Mouse (Mus musculus) kidney, postnatal 14 days (tissue): ENCODE measurements at regions not wholly inside any gene's neighbourhood (a gene's known extent, or its start where the extent isn't known, plus 50 kb on each side); places are given as distances from the start of the nearest gene placed in this dataset.

Experiments
- DNase-seq: peaks from one replicate; pipeline ENCODE4 v3.0.0; 2022; ENCODE audit warnings: mixed read lengths

DNA sequence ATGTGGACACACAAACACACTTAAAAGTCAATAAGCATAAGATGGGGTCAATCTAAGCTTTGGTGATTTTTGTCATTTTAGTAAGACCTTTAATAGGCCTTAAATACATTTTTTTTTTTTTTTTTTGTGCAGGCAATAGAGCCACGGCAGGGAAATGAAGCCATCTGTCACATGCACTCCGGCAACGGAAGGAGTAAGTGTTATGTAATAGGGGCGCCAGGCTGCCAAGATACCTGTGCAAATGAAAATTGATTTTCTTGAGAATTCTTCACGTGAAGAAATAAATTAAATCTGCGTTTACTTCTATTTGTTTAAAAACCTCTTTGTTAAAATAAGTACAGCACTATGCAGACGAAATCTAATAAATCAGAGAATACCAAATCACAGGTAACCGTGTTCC is 54.6 kb upstream of the Card11 start:
- no peak for DNase-seq

GRCm38 (mm10) chr5:141055596-141056343 is 55.4 kb upstream of the Card11 start:
- DNase-seq: no peak

GRCm38 (mm10) chr5:141058141-141058540 is 57.8 kb upstream of the Card11 start:
- DNase-seq: no peak

DNA sequence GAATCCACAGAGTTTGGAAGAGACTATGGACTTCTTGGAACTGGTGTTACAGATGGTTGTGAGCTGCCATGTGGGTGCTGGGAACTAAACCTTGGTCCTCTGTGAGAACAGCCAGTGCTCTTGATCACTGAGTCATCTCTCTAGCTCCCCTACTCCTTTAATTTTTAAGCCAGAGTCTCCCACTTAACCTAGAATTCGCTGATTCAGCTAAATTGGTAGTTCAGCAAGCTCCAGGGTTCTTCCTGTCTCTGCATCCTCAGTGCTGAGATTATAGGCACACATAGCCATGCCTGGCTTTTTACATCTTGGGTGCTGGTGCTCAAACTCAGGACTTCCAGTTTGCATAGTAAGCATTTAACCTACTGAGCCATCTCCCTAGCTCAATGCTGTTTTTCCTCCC is 58.5 kb upstream of the Card11 start:
- DNase-seq: no peak

DNA sequence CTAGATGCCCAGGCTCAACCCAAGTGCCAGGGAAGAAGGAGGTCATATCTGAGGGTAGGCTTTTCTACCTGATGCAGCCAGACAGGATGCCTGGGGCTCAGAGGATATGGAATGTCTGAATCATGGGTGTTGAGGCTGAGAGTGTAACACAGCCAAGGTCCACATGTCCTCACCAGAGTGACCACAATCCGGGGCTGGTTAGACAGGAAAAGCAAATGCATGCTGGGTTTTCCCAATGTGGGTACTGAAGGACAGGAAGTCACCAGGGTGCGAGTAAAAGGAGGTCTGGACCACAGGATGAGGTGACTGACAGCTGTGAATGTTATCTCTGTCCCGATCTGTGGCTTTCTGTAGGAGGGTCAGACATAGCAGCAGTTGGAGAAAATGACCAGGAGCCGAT is 61.8 kb upstream of the Card11 start:
- no peak for DNase-seq

GRCm38 (mm10) chr5:141067561-141067960 is 67.2 kb upstream of the Card11 start:
- no peak for DNase-seq

DNA sequence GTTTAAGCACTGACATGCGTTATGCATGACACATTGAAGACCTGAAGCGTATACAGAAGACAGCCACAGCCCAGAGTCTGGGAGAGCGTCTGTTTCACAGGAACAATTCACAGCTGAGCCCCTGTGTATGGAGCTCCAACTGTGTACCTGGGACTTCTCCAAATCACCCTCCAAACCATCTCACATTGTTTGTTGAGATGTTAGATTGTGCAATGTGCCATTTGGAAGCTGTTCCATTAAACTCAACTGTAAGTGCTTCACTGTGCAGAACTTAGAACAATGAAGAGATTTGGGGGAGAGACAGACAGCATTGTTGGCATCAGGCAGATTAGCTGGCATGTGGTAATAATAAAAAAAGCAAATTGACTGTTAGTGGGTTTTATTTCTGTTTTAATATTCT is 74.1 kb upstream of the Card11 start:
- DNase-seq: no peak

- DNase-seq: no peak
Measured at GRCm38 (mm10) chr5:141076158-141076557, 75.8 kb upstream of the Card11 start.

DNA sequence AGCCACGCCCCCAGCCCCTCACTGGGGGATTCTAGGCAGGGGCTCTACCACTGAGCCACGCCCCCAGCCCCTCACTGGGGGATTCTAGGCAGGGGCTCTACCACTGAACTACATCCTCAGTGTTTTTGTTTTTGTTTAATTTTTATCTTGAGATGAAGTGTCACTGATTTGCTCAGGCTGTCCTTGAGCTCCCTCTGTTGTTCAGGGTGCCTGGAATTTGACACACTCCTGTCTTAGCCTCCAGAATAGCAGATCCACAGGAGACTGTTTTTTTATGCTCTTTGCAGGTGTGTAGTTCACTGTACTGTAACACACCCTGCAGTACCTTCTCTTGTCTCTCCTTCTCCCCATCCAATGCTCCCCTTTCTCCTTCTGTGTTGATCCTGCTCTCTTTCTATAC is 76.6 kb upstream of the Card11 start:
- DNase-seq: no peak

GRCm38 (mm10) chr5:141080896-141081295 is 80.5 kb upstream of the Card11 start:
- no peak for DNase-seq

- DNase-seq: no peak
Measured at GRCm38 (mm10) chr5:141084056-141084730, 83.8 kb upstream of the Card11 start.

GRCm38 (mm10) chr5:141084746-141085145 is 84.4 kb upstream of the Card11 start:
- no peak for DNase-seq

DNA sequence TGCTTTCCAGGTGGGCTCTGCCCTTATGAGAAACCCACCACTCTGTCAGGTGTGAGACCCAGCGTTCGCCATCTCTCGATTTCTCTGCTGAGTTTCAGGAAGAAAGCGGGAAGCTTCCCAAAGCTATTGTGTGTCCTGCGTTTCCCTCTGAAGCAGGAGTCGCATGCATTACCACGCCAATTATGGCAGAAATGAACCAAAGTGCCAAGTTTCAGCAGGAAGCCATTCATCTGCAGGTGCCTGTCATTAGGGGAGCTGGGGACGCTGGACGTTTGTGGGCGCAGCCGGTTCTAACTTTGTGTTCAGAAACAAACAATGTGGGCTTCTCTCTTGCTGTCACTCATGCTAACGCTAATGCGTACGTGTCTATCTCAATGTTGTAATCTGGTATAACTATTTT is 91.3 kb upstream of the Card11 start:
- DNase-seq: no peak

DNA sequence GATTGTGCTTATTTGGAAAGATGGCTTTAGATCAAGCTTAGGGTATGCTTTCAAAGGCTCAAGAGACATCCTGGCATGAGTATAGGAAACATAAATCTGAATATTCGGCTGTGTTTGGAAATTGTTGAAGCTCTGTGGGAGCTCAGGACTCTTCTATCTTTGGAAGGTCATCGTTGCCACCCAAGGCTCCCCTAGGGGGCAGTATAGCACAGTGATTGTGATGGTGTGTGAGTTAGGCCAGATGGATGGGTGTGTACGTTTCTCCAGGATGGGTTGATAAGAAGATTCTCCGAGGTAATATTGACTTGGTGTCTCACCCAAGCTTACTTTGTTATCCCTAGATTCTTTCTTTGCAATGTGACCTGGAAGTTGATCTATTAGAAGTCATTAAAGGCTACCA is 93.3 kb upstream of the Card11 start:
- peak; percentile 48 for DNase-seq

- no peak for DNase-seq
Measured at GRCm38 (mm10) chr5:141097878-141098277, 97.5 kb upstream of the Card11 start.

GRCm38 (mm10) chr5:141111666-141112065 is 111.3 kb upstream of the Card11 start:
- DNase-seq: no peak

GRCm38 (mm10) chr5:141115273-141115904 is 115.0 kb upstream of the Card11 start:
- DNase-seq: no peak

- DNase-seq: no peak
Measured at GRCm38 (mm10) chr5:141115963-141116362, 115.6 kb upstream of the Card11 start.

GRCm38 (mm10) chr5:141125870-141126269 is 115.4 kb upstream of the Sdk1 start:
- no peak for DNase-seq

DNA sequence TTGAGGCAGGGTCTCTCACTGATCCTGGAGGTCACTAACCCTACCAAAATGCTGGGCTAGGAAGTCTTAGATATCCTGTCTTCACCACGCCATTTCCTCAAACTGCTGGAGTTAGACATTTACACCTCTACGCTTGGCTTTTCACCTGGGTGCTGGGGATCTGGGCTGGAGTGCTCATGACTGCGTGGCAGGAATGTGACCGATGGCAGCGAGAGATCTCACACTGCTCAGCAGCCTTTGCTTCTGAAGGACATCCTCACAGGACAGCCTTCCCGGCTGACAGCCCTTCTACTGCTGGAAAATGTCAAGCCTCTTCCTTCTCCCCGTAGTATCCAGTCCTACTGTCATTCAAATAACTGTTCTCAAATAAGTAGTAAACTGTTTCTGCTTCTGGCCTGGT is 114.8 kb upstream of the Sdk1 start:
- no peak for DNase-seq

DNA sequence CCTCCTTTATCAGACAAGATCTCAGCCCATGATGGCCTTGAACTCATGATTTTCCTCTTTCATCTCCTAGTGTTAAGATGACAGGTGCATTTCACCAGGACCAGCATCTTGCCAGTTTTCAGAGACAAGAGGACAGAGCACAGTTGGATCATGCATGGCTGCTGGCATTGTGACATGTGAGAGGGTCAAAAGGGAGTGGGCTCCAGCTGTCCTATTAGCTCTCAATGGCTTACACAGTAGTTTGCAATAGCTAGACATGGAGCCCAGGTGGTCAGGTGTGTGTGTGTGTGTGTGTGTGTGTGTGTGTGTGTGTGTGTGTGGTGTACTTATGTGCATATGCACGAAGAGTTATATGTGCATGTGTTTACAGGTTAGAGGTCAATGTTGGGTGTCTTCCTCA is 110.3 kb upstream of the Sdk1 start:
- DNase-seq: no peak

DNA sequence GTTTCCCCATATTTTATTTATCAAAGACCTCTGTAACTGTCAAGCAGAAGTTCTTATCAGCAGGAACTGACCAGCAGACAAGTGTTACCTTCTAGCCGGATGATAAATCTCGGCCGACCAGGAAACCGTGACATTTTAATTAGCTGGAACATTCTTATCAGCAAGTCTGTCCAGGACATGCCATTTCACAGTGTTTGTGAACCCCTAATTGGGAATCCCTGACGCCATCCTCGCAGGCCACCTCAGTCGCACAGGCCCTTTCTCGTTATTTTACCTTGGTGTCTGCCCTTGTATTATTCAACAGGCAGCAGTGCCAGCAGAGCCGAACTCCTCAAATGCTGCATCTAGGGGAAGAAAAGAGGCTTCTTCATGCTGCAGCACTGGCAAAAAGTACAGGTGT is 109.4 kb upstream of the Sdk1 start:
- DNase-seq: no peak

DNA sequence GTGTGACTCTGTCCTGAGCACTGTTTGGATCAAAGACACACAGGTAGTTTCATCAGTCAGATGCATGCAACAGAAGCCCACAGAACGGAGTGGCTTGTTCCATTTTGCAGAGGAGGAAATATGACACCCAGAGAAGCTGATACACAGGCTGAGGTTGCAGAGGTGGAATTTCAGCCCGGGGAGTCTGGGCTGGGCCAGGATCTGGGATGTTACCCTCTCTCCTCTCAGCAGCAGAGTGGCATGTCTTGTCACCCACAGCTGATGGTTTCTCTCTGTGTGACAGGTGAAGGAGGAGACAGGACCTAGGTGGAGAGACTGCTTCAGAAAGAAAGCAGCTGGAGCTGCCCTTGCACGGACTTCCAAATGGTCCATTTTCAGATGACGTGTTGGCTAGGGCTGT is 105.1 kb upstream of the Sdk1 start:
- DNase-seq: no peak

DNA sequence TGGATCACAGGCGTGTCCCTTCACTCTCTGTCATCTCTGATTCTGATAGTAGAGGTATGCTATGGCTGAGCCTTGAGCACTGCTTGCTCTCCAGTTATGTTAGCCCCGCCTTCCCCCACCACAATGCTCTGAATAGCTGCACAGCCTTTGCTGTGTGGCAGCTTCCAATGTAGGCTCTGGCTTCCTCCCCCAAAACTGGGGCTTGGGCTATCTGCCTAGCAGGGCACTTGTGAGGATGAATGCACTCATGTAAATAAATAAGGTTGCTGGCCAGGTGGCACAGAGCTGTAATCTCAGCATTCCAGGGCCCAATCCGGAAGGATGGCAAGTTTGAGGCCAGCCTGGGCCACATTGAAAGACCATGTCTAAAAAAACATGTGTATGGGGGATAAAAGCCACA is 103.6 kb upstream of the Sdk1 start:
- DNase-seq: no peak
